Mouse (Mus musculus): Measurements from ENCODE around the gene Atg2b.

DNA sequence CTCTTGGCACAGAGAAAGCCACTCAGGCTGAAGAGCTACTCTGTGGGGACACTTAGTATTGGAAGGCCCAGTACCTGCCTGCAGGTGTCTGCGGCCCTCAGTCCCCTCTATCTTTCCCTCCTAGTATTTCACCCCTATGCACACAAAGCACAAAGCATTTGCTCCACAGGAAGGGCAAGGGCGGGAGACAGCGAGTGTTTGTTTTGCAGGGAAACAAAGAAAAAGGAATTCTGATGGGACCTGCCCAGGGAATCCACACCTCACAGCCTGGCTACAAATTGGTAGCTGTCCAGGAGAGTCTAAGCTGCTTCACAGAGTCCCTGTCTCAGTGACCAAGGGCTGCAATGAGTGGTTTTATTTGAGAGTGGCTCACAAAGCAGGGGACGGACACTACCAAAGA, 91.5 kb downstream of the Atg2b start:
- no peak for TF ChIP-seq CTCF (IDR thresholded peaks at IDR 0.05; ENCODE audit: borderline replicate concordance, control insufficient read depth, extremely low read depth, insufficient read depth, low read length, poor library complexity)
- TF ChIP-seq POLR2A (IDR thresholded peaks at IDR 0.05; ENCODE audit: control insufficient read depth, extremely low read depth, insufficient read depth, low read length, poor library complexity): no peak

All from thymus, adult 2 months (tissue).